Mouse (Mus musculus) forebrain, postnatal 0 days (tissue): ENCODE data around the gene Ptger1. TPM values are rescaled to one million over a fixed set of nuclear protein-coding genes. Genes with fewer than 3 reads are reported as not detected.

Experiments used
- ATAC-seq: fragments of 200-750 bp; cut with Nextera tagmentation; 2 replicates; pipeline ENCODE4 v1.8.0; 2017; ENCODE audit warnings: mild to moderate bottlenecking, moderate library complexity
- DNase-seq: peaks from one replicate; pipeline ENCODE4 v3.0.0-alpha.2; 2015
- H3K27ac ChIP-seq: fragments of 300-500 bp; sonication (generic); 2 replicates; pipeline ENCODE4 v1.5.1; 2014; ENCODE audit warnings: low read depth, mild to moderate bottlenecking, antibody characterized with exemption, low read length, moderate library complexity, mixed read lengths
- H3K27me3 ChIP-seq: fragments of 300-500 bp; sonication (generic); 2 replicates; pipeline ENCODE4 v1.6.1; 2014; ENCODE audit warnings: mild to moderate bottlenecking, low read length, mixed read lengths; ENCODE audit not compliant: insufficient read depth
- H3K36me3 ChIP-seq: fragments of 300-500 bp; sonication (generic); 2 replicates; pipeline ENCODE4 v1.6.1; 2014; ENCODE audit warnings: mild to moderate bottlenecking, moderate library complexity; ENCODE audit not compliant: insufficient read depth
- H3K4me1 ChIP-seq: fragments of 300-500 bp; sonication (generic); 2 replicates; pipeline ENCODE4 v1.6.1; 2014; ENCODE audit warnings: antibody characterized with exemption; ENCODE audit not compliant: insufficient read depth
- H3K4me2 ChIP-seq: fragments of 300-500 bp; sonication (generic); 2 replicates; pipeline ENCODE4 v1.6.1; 2014; ENCODE audit warnings: low read depth, mild to moderate bottlenecking, moderate library complexity
- H3K4me3 ChIP-seq: fragments of 300-500 bp; sonication (generic); 2 replicates; pipeline ENCODE4 v1.5.1; 2014; ENCODE audit warnings: low read depth, low read length, mixed read lengths
- H3K9ac ChIP-seq: fragments of 300-500 bp; sonication (generic); 2 replicates; pipeline ENCODE4 v1.6.1; 2014; ENCODE audit warnings: mild to moderate bottlenecking
- H3K9me3 ChIP-seq: fragments of 300-500 bp; sonication (generic); 2 replicates; pipeline ENCODE4 v1.6.1; 2016; ENCODE audit warnings: low read length
- CTCF ChIP-seq: sonication (generic); IDR thresholded peaks from 2 replicates; pipeline ENCODE4 v1.5.1; 2016; ENCODE audit warnings: antibody characterized with exemption, control low read depth, low read depth
- WGBS: fragments of 180-500 bp; shearing (Covaris S2); extraction: QIAGEN DNeasy Blood & Tissue Kit; methylation state at CpG from one replicate; pipeline ENCODE4 v1.1.7; 2014; 5-methylcytosine and 5-hydroxymethylcytosine counted together
- polyA plus RNA-seq: library from polyadenylated mRNA; unstranded; fragments of >200 nt; fragmentation: Nextera tagmentation; extraction: Ambion mirVana; gene quantifications from 2 replicates; pipeline ENCODE4 v1.2.1, GENCODE M21; 2015
- total RNA-seq: library from RNA; depleted of rRNA; stranded (reverse); fragments of >200 nt; gene quantifications from 2 replicates; pipeline ENCODE4 v1.2.3, GENCODE M21; 2014

The Ptger1 gene
- total and polyA plus RNA-seq, 2 experiments from 2014 or later, result 0.27 to 0.57 TPM

- no peak overlapping the region for H3K27ac ChIP-seq
- DNase-seq, result no peak
- 0 out of 2 replicates have a peak overlapping the region, but pooled peaks have one; percentile 10 for H3K9ac ChIP-seq
- peaks cover 6% of the 10 kb centered on the region; the same call in 1 of the 2 replicates for H3K4me1 ChIP-seq
- H3K36me3 ChIP-seq, result peaks cover 32% of the 10 kb centered on the region
- ATAC-seq, result no peak
- 77% methylated on average over 3 of the region's 3 CpGs for WGBS
- no peak overlapping the region for H3K4me2 ChIP-seq
- H3K4me3 ChIP-seq, result no peak overlapping the region
- no peak for TF ChIP-seq CTCF
- H3K27me3 ChIP-seq, result no peaks in the 10 kb centered on the region
- no peaks in the 10 kb centered on the region for H3K9me3 ChIP-seq
Observed at GRCm38 (mm10) chr8:83666866-83667234, 372 bp downstream of the Ptger1 start.

GRCm38 (mm10) chr8:83667526-83667925, 1.0 kb downstream of the Ptger1 start:
- H3K9me3 ChIP-seq, result no peaks in the 10 kb centered on the region
- DNase-seq (no peak), ATAC-seq (no peak)
- H3K9ac ChIP-seq, result peak overlapping the region; percentile 51; the same call in 1 of the 2 replicates
- H3K27ac ChIP-seq, result no peak overlapping the region
- H3K27me3 ChIP-seq, result no peaks in the 10 kb centered on the region
- no peak overlapping the region for H3K4me3 ChIP-seq
- no peak for TF ChIP-seq CTCF
- H3K36me3 ChIP-seq, result peaks cover 39% of the 10 kb centered on the region
- peaks cover 6% of the 10 kb centered on the region; the same call in 1 of the 2 replicates for H3K4me1 ChIP-seq
- WGBS, result 83% methylated on average over 10 of the region's 10 CpGs
- peak overlapping the region; percentile 58 for H3K4me2 ChIP-seq

GRCm38 (mm10) chr8:83668010-83668916, 1.8 kb downstream of the Ptger1 start:
- DNase-seq (peak; percentile 90), ATAC-seq (peak; percentile 77)
- Histone ChIP-seq H3K9ac (peak overlapping the region; percentile 51), H3K36me3 (peaks cover 42% of the 10 kb centered on the region), H3K27ac (peak overlapping the region; percentile 66), H3K4me1 (peaks cover 6% of the 10 kb centered on the region; the same call in 1 of the 2 replicates), H3K4me3 (peak overlapping the region; percentile 33), H3K9me3 (no peaks in the 10 kb centered on the region), H3K27me3 (no peaks in the 10 kb centered on the region), H3K4me2 (peak overlapping the region; percentile 58)
- peak; percentile 96 for TF ChIP-seq CTCF
- WGBS, result 18% methylated on average over 80 of the region's 80 CpGs

GRCm38 (mm10) chr8:83669013-83669412, 2.5 kb downstream of the Ptger1 start:
- Histone ChIP-seq H3K9ac (peak overlapping the region; percentile 51; the same call in 1 of the 2 replicates), H3K27me3 (no peaks in the 10 kb centered on the region), H3K4me3 (no peak overlapping the region), H3K36me3 (peaks cover 49% of the 10 kb centered on the region), H3K4me2 (peak overlapping the region; percentile 58; the same call in 1 of the 2 replicates), H3K27ac (peak overlapping the region; percentile 66; the same call in 1 of the 2 replicates), H3K4me1 (peaks cover 6% of the 10 kb centered on the region; the same call in 1 of the 2 replicates), H3K9me3 (no peaks in the 10 kb centered on the region)
- ATAC-seq, result no peak
- 76% methylated on average over 16 of the region's 16 CpGs for whole genome bisulfite sequencing
- DNase-seq, result no peak
- TF ChIP-seq CTCF, result no peak

- H3K4me3 ChIP-seq, result no peak overlapping the region
- H3K4me1 ChIP-seq, result peaks cover 1% of the 10 kb centered on the region; the same call in 1 of the 2 replicates
- H3K36me3 ChIP-seq, result peaks cover 83% of the 10 kb centered on the region
- DNase-seq (no peak), ATAC-seq (no peak)
- no peaks in the 10 kb centered on the region for H3K27me3 ChIP-seq
- no peak overlapping the region for H3K27ac ChIP-seq
- 69% methylated on average over 5 of the region's 5 CpGs for WGBS
- no peak overlapping the region for H3K9ac ChIP-seq
- H3K4me2 ChIP-seq, result no peak overlapping the region
- no peaks in the 10 kb centered on the region for H3K9me3 ChIP-seq
- no peak for TF ChIP-seq CTCF
Observed at GRCm38 (mm10) chr8:83672936-83673335, 6.5 kb downstream of the Ptger1 start.

- 89% methylated on average over 5 of the region's 5 CpGs for WGBS
- DNase-seq, result no peak
Observed at GRCm38 (mm10) chr8:83674497-83674896, 8.0 kb downstream of the Ptger1 start.

GRCm38 (mm10) chr8:83679866-83680265, 13.4 kb downstream of the Ptger1 start:
- Histone ChIP-seq H3K4me2 (no peak overlapping the region), H3K36me3 (peaks cover 92% of the 10 kb centered on the region), H3K27ac (no peak overlapping the region), H3K27me3 (no peaks in the 10 kb centered on the region), H3K9ac (no peak overlapping the region), H3K4me1 (no peaks in the 10 kb centered on the region), H3K4me3 (no peak overlapping the region), H3K9me3 (no peaks in the 10 kb centered on the region)
- no peak for DNase-seq
- WGBS, result 95% methylated on average over 12 of the region's 12 CpGs
- TF ChIP-seq CTCF, result no peak
- no peak for ATAC-seq

More at GRCm38 (mm10) chr8:83674497-83674896, 8.0 kb downstream of the Ptger1 start:
- Histone ChIP-seq H3K36me3 (peaks cover 94% of the 10 kb centered on the region), H3K4me3 (no peak overlapping the region), H3K4me1 (no peaks in the 10 kb centered on the region), H3K9ac (no peak overlapping the region), H3K27me3 (no peaks in the 10 kb centered on the region), H3K27ac (no peak overlapping the region), H3K4me2 (no peak overlapping the region), H3K9me3 (no peaks in the 10 kb centered on the region)
- no peak for TF ChIP-seq CTCF
- no peak for ATAC-seq
